Mouse (Mus musculus) C2C12 (cell line): Measurements from ENCODE around the gene Prr30.

Experiments used
- CEBPB ChIP-seq: IDR thresholded peaks from one replicate; pipeline ENCODE4 v1.6.1; 2011; ENCODE audit warnings: low read depth, mild to moderate bottlenecking, control low read depth, moderate library complexity
- CTCF ChIP-seq: IDR thresholded peaks from one replicate; pipeline ENCODE4 v1.5.1; 2011; ENCODE audit not compliant: control insufficient read depth, insufficient read depth, insufficient read length
- MYOD1 ChIP-seq: IDR thresholded peaks from one replicate; pipeline ENCODE4 v1.6.1; 2011; ENCODE audit warnings: low read depth; ENCODE audit not compliant: control insufficient read depth, insufficient read length
- MYOG ChIP-seq: IDR thresholded peaks from one replicate; pipeline ENCODE4 v1.6.1; 2011; ENCODE audit not compliant: control insufficient read depth, insufficient read length; ENCODE audit errors: extremely low read depth
- USF1 ChIP-seq: IDR thresholded peaks from one replicate; pipeline ENCODE4 v1.6.1; 2011; ENCODE audit warnings: low read depth, mild to moderate bottlenecking, control low read depth, moderate library complexity

DNA sequence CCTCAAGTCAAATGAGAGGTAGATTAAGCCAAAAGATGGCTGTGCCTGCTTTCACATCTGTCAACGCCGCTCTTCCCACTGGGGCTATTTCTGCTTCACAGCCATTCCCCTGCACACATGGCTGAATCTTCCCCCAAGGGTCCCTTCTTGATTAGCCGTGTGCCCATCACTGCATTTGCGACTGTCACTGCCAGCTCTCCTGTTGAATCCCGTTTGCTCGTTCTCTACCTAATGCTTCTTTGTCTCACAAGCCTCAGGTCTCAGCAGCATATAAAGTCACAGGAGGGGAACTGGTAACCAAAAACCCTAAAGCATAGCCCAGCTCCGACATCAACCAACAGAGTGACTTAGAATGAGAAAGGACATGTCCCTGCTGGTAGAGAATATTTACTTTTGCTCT lies 45.6 kb upstream of the Prr30 start:
- TF ChIP-seq CTCF (no peak), CEBPB (no peak), USF1 (no peak), MYOG (no peak), MYOD1 (no peak)
